Mouse (Mus musculus) embryonic facial prominence, embryonic 13.5 days (tissue): Measurements from ENCODE around the gene Ggt5. TPM values are rescaled to one million over a fixed set of nuclear protein-coding genes. Genes with fewer than 3 reads are reported as not detected.

Experiments
- ATAC-seq: fragments of 200-750 bp; cut with Nextera tagmentation; 2 replicates; pipeline ENCODE4 v1.8.0; 2017; ENCODE audit warnings: low read depth; ENCODE audit not compliant: insufficient number of reproducible peaks, insufficient read depth, low FRiP score, low TSS enrichment
- H3K27ac ChIP-seq: fragments of 300-500 bp; sonication (generic); 2 replicates; pipeline ENCODE4 v1.5.1; 2015; ENCODE audit warnings: moderate library complexity, mild to moderate bottlenecking, inconsistent platforms
- H3K27me3 ChIP-seq: fragments of 300-500 bp; sonication (generic); 2 replicates; pipeline ENCODE4 v1.6.1; 2015; ENCODE audit warnings: mild to moderate bottlenecking, inconsistent platforms
- H3K36me3 ChIP-seq: fragments of 300-500 bp; sonication (generic); 2 replicates; pipeline ENCODE4 v1.6.1; 2015; ENCODE audit warnings: mild to moderate bottlenecking, inconsistent platforms
- H3K4me1 ChIP-seq: fragments of 300-500 bp; sonication (generic); 2 replicates; pipeline ENCODE4 v1.6.1; 2015; ENCODE audit warnings: inconsistent platforms
- H3K4me2 ChIP-seq: fragments of 300-500 bp; sonication (generic); 2 replicates; pipeline ENCODE4 v1.6.1; 2015; ENCODE audit warnings: moderate library complexity, mild to moderate bottlenecking, inconsistent platforms
- H3K4me3 ChIP-seq: fragments of 300-500 bp; sonication (generic); 2 replicates; pipeline ENCODE4 v1.5.1; 2015; ENCODE audit warnings: mild to moderate bottlenecking, inconsistent platforms
- H3K9ac ChIP-seq: fragments of 300-500 bp; sonication (generic); 2 replicates; pipeline ENCODE4 v1.6.1; 2015; ENCODE audit warnings: mild to moderate bottlenecking, inconsistent platforms
- H3K9me3 ChIP-seq: fragments of 300-500 bp; sonication (generic); 2 replicates; pipeline ENCODE4 v1.6.1; 2016; ENCODE audit warnings: inconsistent platforms
- WGBS: fragments of 180-500 bp; shearing (Covaris S2); methylation state at CpG from one replicate; pipeline ENCODE4 v1.1.7; 2015; ENCODE audit warnings: mixed read lengths; 5-methylcytosine and 5-hydroxymethylcytosine counted together
- polyA plus RNA-seq: library from polyadenylated mRNA; unstranded; fragments of >200 nt; fragmentation: Nextera tagmentation; extraction: Ambion mirVana; gene quantifications from 2 replicates; pipeline ENCODE4 v1.2.1, GENCODE M21; 2015

Gene Ggt5
- polyA plus RNA-seq, 1 experiment from 2014 or later = 0.96 TPM

DNA sequence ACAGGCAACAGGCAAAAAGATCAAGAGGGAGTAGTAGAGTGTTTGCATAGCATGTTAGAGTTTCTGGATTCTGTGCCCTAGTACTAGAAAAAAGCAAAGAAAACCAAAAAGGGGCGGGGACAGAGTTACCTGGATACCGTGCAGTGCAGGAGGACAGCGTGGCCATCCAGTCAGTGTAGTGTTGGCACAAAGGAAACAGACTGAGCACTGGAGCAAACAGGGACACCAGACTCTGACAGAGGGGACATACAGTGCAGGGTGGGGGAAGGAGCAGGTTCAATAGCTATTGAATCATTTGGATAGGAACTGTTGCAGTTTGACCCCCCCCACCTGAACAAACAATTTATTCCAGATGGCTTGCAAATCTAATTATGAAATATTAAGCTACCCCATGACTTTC is 37.9 kb downstream of the Ggt5 start:
- Histone ChIP-seq H3K4me3 (no peak overlapping the region), H3K36me3 (no peaks in the 10 kb centered on the region), H3K4me2 (no peak overlapping the region), H3K9me3 (no peaks in the 10 kb centered on the region), H3K27me3 (no peaks in the 10 kb centered on the region), H3K4me1 (no peaks in the 10 kb centered on the region), H3K27ac (no peak overlapping the region), H3K9ac (no peak overlapping the region)
- no peak for ATAC-seq
- 54% methylated on average over 3 of the region's 3 CpGs for WGBS

DNA sequence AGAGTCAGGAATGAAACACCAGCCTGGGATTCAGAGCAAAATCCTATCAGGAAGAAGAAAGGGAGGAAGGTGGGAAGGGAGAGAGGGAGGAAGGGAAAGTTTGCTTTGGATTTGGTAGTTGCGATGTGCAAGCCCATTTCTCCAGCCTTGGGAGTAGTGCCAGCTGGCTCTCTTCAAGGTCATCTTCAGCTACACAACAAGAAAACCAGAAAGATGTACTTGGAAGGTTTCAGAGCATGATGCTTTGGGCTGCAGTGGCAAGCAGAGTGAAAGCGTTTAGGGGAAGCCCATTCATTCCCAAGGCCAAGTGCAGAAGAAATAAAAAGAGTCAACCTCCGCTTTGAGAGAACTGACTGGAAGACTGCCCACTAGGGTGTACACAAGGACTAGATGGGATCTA is 38.4 kb downstream of the Ggt5 start:
- 78% methylated on average over 3 of the region's 3 CpGs for WGBS
- Histone ChIP-seq H3K4me3 (no peak overlapping the region), H3K4me2 (no peak overlapping the region), H3K9ac (no peak overlapping the region), H3K9me3 (no peaks in the 10 kb centered on the region), H3K27me3 (no peaks in the 10 kb centered on the region), H3K4me1 (0 out of 2 replicates have a peak, but pooled peaks cover 3% of the 10 kb centered on the region), H3K36me3 (no peaks in the 10 kb centered on the region), H3K27ac (no peak overlapping the region)
- no peak for ATAC-seq

DNA sequence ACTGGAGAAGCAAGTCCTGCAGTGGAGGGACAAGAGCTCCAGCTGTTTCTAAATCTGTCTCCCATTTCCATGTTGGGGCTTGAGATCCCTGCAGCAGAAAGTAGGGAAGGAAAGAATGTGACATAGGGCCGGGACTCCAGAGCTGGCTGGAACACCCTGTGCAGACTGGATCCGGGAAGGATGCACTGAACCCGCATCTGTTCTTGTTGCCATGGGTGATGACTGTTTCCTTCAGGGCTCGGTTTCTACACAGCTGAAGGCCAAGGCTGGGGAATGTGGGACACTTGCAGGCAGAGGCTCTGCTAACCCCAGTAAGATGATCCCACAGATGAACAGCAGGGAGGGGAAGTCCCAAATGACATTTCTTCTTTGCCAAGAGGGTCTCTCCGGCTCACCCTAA is 43.5 kb downstream of the Ggt5 start:
- H3K9me3 ChIP-seq = no peaks in the 10 kb centered on the region
- no peak overlapping the region; the same call in 1 of the 2 replicates for H3K4me2 ChIP-seq
- H3K4me1 ChIP-seq = peaks cover 11% of the 10 kb centered on the region; the same call in 1 of the 2 replicates
- no peaks in the 10 kb centered on the region for H3K36me3 ChIP-seq
- no peaks in the 10 kb centered on the region for H3K27me3 ChIP-seq
- H3K4me3 ChIP-seq = no peak overlapping the region
- ATAC-seq = peak; percentile 44; the same call in 1 of the 2 replicates
- H3K9ac ChIP-seq = no peak overlapping the region
- 20% methylated on average over 5 of the region's 5 CpGs for WGBS
- H3K27ac ChIP-seq = peak overlapping the region; percentile 13; the same call in 1 of the 2 replicates

DNA sequence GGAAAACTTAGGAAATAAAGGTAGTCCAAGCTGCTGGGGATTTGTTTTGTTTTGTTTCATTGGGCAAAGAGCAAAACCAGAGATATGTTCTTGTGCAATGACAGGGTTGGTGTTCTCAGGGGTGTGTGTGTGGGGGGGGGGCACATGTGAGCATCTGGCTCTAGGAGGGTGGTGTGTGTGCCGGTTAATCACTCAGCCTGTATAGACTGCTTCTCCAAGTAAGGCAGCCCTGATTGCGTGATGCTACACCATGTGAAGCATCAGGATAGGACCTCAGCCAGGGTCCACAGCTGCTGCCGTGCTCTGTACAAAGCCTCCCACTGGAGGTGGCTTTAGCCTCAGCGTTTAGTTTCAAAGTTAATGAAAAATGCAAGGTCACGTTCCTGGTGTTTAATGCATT is 43.9 kb downstream of the Ggt5 start:
- Histone ChIP-seq H3K27me3 (no peaks in the 10 kb centered on the region), H3K9me3 (no peaks in the 10 kb centered on the region), H3K4me1 (peaks cover 11% of the 10 kb centered on the region; the same call in 1 of the 2 replicates), H3K4me2 (no peak overlapping the region; the same call in 1 of the 2 replicates), H3K36me3 (no peaks in the 10 kb centered on the region), H3K9ac (no peak overlapping the region), H3K4me3 (no peak overlapping the region), H3K27ac (peak overlapping the region; percentile 13; the same call in 1 of the 2 replicates)
- ATAC-seq = no peak
- 60% methylated on average over 5 of the region's 5 CpGs for WGBS

DNA sequence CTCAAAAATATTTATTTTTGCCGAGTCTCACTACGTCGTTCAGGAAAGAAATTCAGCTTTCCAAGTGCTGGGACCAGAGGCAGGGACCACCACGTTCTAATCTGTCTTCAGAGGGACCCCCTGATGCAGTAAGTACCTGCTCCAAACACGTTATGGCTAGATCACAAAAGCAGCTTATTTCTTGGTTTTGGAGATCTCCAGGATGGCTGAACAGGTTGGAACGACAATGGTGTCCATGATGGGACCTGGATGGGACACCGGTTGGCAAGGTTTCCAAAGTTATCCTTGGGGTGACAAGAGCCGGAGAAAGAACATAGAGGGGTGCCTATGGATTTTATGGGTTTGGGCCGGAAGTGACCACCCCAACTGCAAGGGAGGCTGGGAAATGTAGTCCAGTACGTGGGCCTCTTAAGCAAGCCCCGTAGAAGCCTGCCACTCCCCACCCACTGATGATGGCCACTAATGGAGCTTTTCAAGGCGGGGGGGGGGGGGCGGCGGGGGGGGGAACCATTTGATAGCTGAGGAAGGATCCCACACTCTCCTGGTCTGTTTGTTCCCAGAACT is 44.5 kb downstream of the Ggt5 start:
- Histone ChIP-seq H3K4me2 (no peak overlapping the region), H3K27ac (peak overlapping the region; percentile 13; the same call in 1 of the 2 replicates), H3K27me3 (no peaks in the 10 kb centered on the region), H3K9me3 (no peaks in the 10 kb centered on the region), H3K36me3 (no peaks in the 10 kb centered on the region), H3K4me1 (peaks cover 11% of the 10 kb centered on the region; the same call in 1 of the 2 replicates), H3K9ac (no peak overlapping the region), H3K4me3 (no peak overlapping the region)
- WGBS = 84% methylated on average over 11 of the region's 14 CpGs
- no peak for ATAC-seq

DNA sequence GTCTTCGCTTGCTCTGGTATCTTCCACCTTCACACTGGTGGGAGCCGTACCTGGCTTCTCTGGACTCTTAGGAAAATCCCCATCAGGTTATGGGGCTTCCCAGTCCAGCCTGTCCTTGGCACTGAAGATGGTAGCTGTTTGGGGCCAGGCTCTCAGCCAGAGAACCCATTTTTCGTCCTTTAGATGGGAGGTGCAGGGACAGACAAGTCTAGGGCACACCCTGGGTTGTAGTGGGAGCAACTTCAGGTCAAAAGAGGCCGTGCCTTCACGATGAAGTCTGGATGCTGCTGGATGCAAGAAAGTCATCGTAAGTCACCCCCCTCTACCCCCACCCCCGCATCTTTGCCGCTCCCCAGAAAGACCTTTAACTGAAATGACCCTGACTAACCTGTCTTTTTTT is 45.5 kb downstream of the Ggt5 start:
- Histone ChIP-seq H3K9ac (no peak overlapping the region), H3K9me3 (no peaks in the 10 kb centered on the region), H3K4me3 (no peak overlapping the region), H3K27me3 (no peaks in the 10 kb centered on the region), H3K36me3 (no peaks in the 10 kb centered on the region), H3K4me1 (peaks cover 11% of the 10 kb centered on the region; the same call in 1 of the 2 replicates), H3K27ac (no peak overlapping the region), H3K4me2 (no peak overlapping the region)
- WGBS = 93% methylated on average over 8 of the region's 8 CpGs
- ATAC-seq = no peak

DNA sequence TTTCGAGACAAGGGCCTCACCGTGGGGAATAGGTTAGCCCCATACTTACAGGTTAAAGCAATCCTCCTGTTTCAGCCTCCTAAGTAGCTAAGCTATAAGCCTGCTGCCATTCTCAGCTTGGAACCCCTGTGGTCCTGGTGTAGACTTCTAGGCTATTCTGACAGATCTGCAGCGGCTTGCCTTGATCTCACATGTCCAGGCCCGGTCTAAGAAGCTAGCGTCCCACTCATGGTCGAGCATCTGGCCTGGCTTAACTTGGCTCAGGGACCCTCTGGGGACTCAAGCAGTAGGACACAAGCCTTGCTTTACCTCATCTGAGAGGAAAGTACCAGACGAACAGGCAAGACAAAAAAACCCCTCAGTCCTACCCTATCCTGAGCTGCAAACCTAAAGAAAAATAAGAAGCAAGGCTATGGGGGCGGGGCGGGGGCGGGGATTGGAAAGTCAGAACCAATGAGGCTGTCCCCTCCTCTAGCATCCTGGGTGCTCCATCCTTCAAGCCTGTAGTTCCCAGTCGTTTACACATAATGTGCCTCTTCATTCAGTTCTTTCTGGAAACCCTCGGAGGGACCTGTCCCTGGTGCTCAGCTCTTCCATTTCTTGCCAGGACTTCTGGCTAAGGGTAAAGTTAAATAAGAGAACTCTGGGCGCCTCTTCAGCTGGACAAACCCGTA is 46.0 kb downstream of the Ggt5 start:
- WGBS = 67% methylated on average over 14 of the region's 14 CpGs
- no peak overlapping the region for H3K27ac ChIP-seq
- H3K4me2 ChIP-seq = no peak overlapping the region
- peaks cover 11% of the 10 kb centered on the region; the same call in 1 of the 2 replicates for H3K4me1 ChIP-seq
- ATAC-seq = no peak
- H3K9ac ChIP-seq = no peak overlapping the region
- H3K4me3 ChIP-seq = no peak overlapping the region
- H3K36me3 ChIP-seq = no peaks in the 10 kb centered on the region
- no peaks in the 10 kb centered on the region for H3K9me3 ChIP-seq
- H3K27me3 ChIP-seq = no peaks in the 10 kb centered on the region

DNA sequence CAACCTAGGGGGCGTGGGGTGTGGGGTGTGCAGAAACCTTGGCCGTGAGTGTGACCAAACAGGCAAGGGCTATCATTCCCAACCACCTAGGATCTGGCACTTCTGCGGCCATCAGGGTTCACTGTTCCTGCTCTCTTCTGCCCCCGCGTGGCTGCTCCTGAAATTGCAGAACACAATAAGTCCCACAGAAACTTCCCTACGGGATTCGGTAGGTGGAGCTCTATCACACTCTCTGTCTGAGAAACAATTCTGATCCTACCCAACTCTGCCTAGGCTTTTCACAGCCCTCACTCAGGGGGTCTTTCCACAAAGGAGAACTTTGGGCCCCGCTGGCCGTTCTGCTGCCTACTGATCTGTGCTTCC is 46.5 kb downstream of the Ggt5 start:
- Histone ChIP-seq H3K4me1 (peaks cover 11% of the 10 kb centered on the region; the same call in 1 of the 2 replicates), H3K27me3 (no peaks in the 10 kb centered on the region), H3K4me2 (no peak overlapping the region), H3K27ac (no peak overlapping the region), H3K9ac (no peak overlapping the region), H3K9me3 (no peaks in the 10 kb centered on the region), H3K36me3 (no peaks in the 10 kb centered on the region), H3K4me3 (no peak overlapping the region)
- ATAC-seq = no peak
- 4% methylated on average over 9 of the region's 9 CpGs for WGBS

DNA sequence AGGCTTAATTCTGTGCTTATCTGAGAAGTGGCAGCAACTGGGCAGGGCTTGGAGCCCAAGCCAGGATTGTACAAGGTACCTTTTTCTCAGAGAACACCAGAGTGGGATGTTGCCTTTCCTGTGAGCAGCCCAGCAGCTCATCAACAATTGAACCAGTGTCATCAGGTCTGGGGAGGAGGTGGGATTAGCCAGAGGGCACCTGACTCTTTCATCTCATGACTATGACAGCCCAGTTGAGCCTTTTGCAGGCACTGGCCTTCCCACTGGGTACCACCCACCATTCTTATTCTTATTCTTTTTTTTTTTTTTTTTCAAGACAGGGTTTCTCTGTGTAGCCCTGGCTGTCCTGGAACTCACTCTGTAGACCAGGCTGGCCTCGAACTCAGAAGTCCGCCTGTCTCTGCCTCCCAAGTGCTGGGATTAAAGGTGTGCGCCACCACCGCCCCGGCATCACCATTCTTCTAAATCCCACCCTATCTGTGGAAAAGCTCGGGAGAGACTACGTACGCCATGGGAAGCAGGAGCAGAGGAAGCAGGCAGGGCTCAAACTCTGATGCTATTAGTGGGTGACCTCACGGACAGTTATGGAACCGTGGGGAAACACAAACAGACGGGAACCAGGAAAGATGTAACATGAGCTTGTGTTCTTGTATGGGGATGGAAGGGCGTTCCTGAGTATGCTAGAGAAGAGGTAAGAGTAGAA is 47.1 kb downstream of the Ggt5 start:
- no peak overlapping the region for H3K4me3 ChIP-seq
- H3K4me2 ChIP-seq = no peak overlapping the region
- no peak for ATAC-seq
- H3K27ac ChIP-seq = no peak overlapping the region
- WGBS = 80% methylated on average over 12 of the region's 12 CpGs
- no peak overlapping the region for H3K9ac ChIP-seq
- H3K36me3 ChIP-seq = no peaks in the 10 kb centered on the region
- no peaks in the 10 kb centered on the region for H3K9me3 ChIP-seq
- no peaks in the 10 kb centered on the region for H3K27me3 ChIP-seq
- H3K4me1 ChIP-seq = peaks cover 11% of the 10 kb centered on the region; the same call in 1 of the 2 replicates

DNA sequence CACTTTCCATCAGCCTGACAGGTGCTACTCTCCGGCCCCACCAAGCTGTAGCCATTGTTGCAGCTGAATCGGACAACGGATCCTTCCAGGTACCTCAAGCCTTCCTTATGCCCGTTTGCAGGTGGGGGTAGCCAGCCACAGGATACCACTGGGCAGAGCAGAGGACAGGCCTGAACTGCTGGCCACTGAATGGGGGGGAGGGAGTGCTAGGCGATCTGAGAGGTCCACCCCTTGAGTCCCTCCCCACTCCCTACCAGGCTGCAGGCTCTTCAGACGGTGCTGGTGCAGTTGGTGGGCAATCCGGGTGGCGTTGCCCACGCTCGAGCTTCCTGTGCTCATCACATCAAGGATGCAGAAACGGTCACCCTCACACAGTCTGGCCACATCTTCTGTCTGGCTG is 48.6 kb downstream of the Ggt5 start:
- H3K9ac ChIP-seq = no peak overlapping the region
- WGBS = 91% methylated on average over 11 of the region's 11 CpGs
- no peak for ATAC-seq

DNA sequence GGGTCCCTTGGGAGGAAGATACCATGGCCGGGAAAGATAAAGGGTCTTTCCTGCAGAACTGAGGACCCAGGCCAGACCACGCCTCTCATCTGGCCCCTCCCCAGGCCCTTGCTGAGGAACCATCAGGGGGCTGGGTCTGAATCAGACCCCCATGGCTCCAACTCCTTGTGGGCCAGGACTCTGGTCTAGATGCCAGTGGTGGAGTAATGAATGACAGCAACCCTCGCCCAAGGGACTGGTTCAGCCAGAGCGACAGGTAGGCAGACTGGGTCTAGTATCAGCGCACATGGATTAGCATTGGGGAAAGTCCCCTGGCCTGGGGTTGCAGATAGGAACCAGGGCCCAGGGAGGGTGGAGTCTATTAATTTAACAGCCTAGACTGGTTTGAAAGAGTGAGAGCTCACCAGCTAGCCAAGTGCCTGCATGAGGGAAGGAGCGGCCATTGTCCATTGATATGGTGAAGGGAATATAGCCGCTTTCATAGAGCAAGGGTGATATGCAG is 52.6 kb downstream of the Ggt5 start:
- H3K27ac ChIP-seq = no peak overlapping the region
- H3K36me3 ChIP-seq = peaks cover 11% of the 10 kb centered on the region
- no peak for ATAC-seq
- H3K9me3 ChIP-seq = no peaks in the 10 kb centered on the region
- H3K4me2 ChIP-seq = no peak overlapping the region
- no peak overlapping the region for H3K9ac ChIP-seq
- WGBS = 82% methylated on average over 7 of the region's 7 CpGs
- H3K4me1 ChIP-seq = peaks cover 13% of the 10 kb centered on the region
- H3K27me3 ChIP-seq = no peaks in the 10 kb centered on the region
- H3K4me3 ChIP-seq = no peak overlapping the region

More for the DNA sequence above, 48.6 kb downstream of the Ggt5 start:
- peaks cover 6% of the 10 kb centered on the region; the same call in 1 of the 2 replicates for H3K4me1 ChIP-seq
- H3K27ac ChIP-seq = no peak overlapping the region
- H3K4me2 ChIP-seq = no peak overlapping the region
- H3K36me3 ChIP-seq = no peaks in the 10 kb centered on the region
- no peaks in the 10 kb centered on the region for H3K27me3 ChIP-seq
- no peaks in the 10 kb centered on the region for H3K9me3 ChIP-seq
- H3K4me3 ChIP-seq = no peak overlapping the region
